Mouse (Mus musculus) thymus, adult 2 months (tissue): ENCODE measurements at regions not wholly inside any gene's neighbourhood (a gene's known extent, or its start where the extent isn't known, plus 50 kb on each side); places are given as distances from the start of the nearest gene placed in this dataset.

Source experiments
- CTCF ChIP-seq: fragments of 200-500 bp; IDR thresholded peaks from 2 replicates; pipeline ENCODE4 v1.5.1; 2012; ENCODE audit warnings: mild to moderate bottlenecking, control low read depth, low read length, moderate library complexity, borderline replicate concordance; ENCODE audit not compliant: control insufficient read depth, poor library complexity, insufficient read depth; ENCODE audit errors: extremely low read depth
- POLR2A ChIP-seq: fragments of 200-500 bp; IDR thresholded peaks from 2 replicates; pipeline ENCODE4 v1.6.1; 2012; ENCODE audit warnings: mild to moderate bottlenecking, low read length, control low read depth, moderate library complexity; ENCODE audit not compliant: control insufficient read depth, poor library complexity, insufficient read depth; ENCODE audit errors: extremely low read depth

DNA sequence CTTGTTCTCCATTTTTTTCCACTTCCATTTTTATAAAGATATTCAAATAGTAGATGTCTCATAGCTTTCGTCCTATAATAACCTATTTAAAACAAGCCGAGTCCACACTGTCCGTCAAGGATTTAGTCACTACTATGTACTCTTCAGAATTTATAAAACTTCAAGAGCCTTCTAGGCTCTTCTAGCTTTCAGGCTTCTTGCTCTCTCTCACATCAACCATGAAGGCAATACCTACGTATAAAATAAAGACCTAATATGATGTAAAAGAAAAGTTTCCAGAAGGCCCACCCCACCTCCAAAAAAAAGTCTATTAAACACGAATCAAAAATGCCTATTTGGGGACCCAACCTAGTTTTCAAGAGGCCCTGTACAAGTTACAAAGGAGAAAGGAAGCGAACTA lies 57.0 kb upstream of the Ifne start:
- TF ChIP-seq CTCF = no peak
- TF ChIP-seq POLR2A = no peak
